Mouse (Mus musculus): ENCODE results near the gene Ercc2. TPM values are rescaled to one million over a fixed set of nuclear protein-coding genes. Genes with fewer than 3 reads are reported as not detected.

Ercc2 gene
- polyA plus RNA-seq, 1 experiment from 2014 or later: 7.1 TPM

- H3K27me3 ChIP-seq (ENCODE audit: control insufficient read depth, insufficient read depth, low read length): peaks cover 2% of the 10 kb centered on the region; the same call in 1 of the 2 replicates
- no peaks in the 10 kb centered on the region for H3K9me3 ChIP-seq (replicated peaks; ENCODE audit: control insufficient read depth, low read length)
- H3K9ac ChIP-seq (replicated peaks; ENCODE audit: low read length): peak overlapping the region; percentile 61
- under 1% methylated on average over 41 of the region's 41 CpGs for WGBS
- DNase-seq (ENCODE audit: low spot score) (no peak), ATAC-seq (replicated peaks; ENCODE audit: insufficient number of reproducible peaks, low FRiP score, low TSS enrichment, low read depth) (no peak)
- peak overlapping the region; percentile 93 for H3K4me2 ChIP-seq (ENCODE audit: low read depth, low read length)
- no peaks in the 10 kb centered on the region; the same call in 1 of the 2 replicates for H3K4me1 ChIP-seq (ENCODE audit: control insufficient read depth, insufficient read depth, low read length)
- H3K27ac ChIP-seq (replicated peaks; ENCODE audit: low read depth, low read length): no peak overlapping the region
- H3K4me3 ChIP-seq (ENCODE audit: low read depth, low read length): peak overlapping the region; percentile 47
- H3K36me3 ChIP-seq (replicated peaks; ENCODE audit: control insufficient read depth, insufficient read depth, low read depth, low read length): no peaks in the 10 kb centered on the region
These were observed 39.9 kb upstream of the Ercc2 start for GRCm38 (mm10) chr7:19341761-19342409.

- no peak overlapping the region for H3K27ac ChIP-seq (replicated peaks; ENCODE audit: low read depth, low read length)
These were observed 39.3 kb upstream of the Ercc2 start for GRCm38 (mm10) chr7:19342481-19343027.

GRCm38 (mm10) chr7:19343210-19343808, 38.5 kb upstream of the Ercc2 start:
- Histone ChIP-seq H3K9ac (replicated peaks; ENCODE audit: low read length) (no peak overlapping the region), H3K36me3 (replicated peaks; ENCODE audit: control insufficient read depth, insufficient read depth, low read depth, low read length) (no peaks in the 10 kb centered on the region), H3K4me2 (ENCODE audit: low read depth, low read length) (0 out of 2 replicates have a peak overlapping the region, but pooled peaks have one; percentile 5), H3K27ac (replicated peaks; ENCODE audit: low read depth, low read length) (no peak overlapping the region), H3K4me1 (ENCODE audit: control insufficient read depth, insufficient read depth, low read length) (no peaks in the 10 kb centered on the region; the same call in 1 of the 2 replicates), H3K9me3 (replicated peaks; ENCODE audit: control insufficient read depth, low read length) (no peaks in the 10 kb centered on the region), H3K27me3 (ENCODE audit: control insufficient read depth, insufficient read depth, low read length) (peaks cover 2% of the 10 kb centered on the region; the same call in 1 of the 2 replicates), H3K4me3 (ENCODE audit: low read depth, low read length) (no peak overlapping the region)
- ATAC-seq (replicated peaks; ENCODE audit: insufficient number of reproducible peaks, low FRiP score, low TSS enrichment, low read depth) (no peak), DNase-seq (ENCODE audit: low spot score) (peak; percentile 89)
- 2% methylated on average over 11 of the region's 11 CpGs for WGBS

More at GRCm38 (mm10) chr7:19342481-19343027, 39.3 kb upstream of the Ercc2 start:
- DNase-seq (ENCODE audit: low spot score) (peak; percentile 92), ATAC-seq (replicated peaks; ENCODE audit: insufficient number of reproducible peaks, low FRiP score, low TSS enrichment, low read depth) (no peak)
- no peaks in the 10 kb centered on the region for H3K36me3 ChIP-seq (replicated peaks; ENCODE audit: control insufficient read depth, insufficient read depth, low read depth, low read length)
- no peak overlapping the region; the same call in 1 of the 2 replicates for H3K9ac ChIP-seq (replicated peaks; ENCODE audit: low read length)
- no peaks in the 10 kb centered on the region for H3K9me3 ChIP-seq (replicated peaks; ENCODE audit: control insufficient read depth, low read length)
- H3K4me2 ChIP-seq (ENCODE audit: low read depth, low read length): peak overlapping the region; percentile 93
- WGBS: under 1% methylated on average over 27 of the region's 27 CpGs
- no peaks in the 10 kb centered on the region; the same call in 1 of the 2 replicates for H3K4me1 ChIP-seq (ENCODE audit: control insufficient read depth, insufficient read depth, low read length)
- H3K27me3 ChIP-seq (ENCODE audit: control insufficient read depth, insufficient read depth, low read length): peaks cover 2% of the 10 kb centered on the region; the same call in 1 of the 2 replicates
- peak overlapping the region; percentile 47 for H3K4me3 ChIP-seq (ENCODE audit: low read depth, low read length)

- no peaks in the 10 kb centered on the region for H3K9me3 ChIP-seq (replicated peaks; ENCODE audit: control insufficient read depth, low read length)
- WGBS: 27% methylated on average over 12 of the region's 12 CpGs
- DNase-seq (ENCODE audit: low spot score) (no peak), ATAC-seq (replicated peaks; ENCODE audit: insufficient number of reproducible peaks, low FRiP score, low TSS enrichment, low read depth) (no peak)
- H3K36me3 ChIP-seq (replicated peaks; ENCODE audit: control insufficient read depth, insufficient read depth, low read depth, low read length): no peaks in the 10 kb centered on the region
- peak within 1 kb of the TSS; percentile 74 for H3K9ac ChIP-seq (replicated peaks; ENCODE audit: low read length)
- peak within 1 kb of the TSS; percentile 67 for H3K4me3 ChIP-seq (ENCODE audit: low read depth, low read length)
- H3K4me1 ChIP-seq (ENCODE audit: control insufficient read depth, insufficient read depth, low read length): no peaks in the 10 kb centered on the region; the same call in 1 of the 2 replicates
- H3K27me3 ChIP-seq (ENCODE audit: control insufficient read depth, insufficient read depth, low read length): peaks cover 2% of the 10 kb centered on the region; the same call in 1 of the 2 replicates
- peak within 1 kb of the TSS; percentile 60 for H3K4me2 ChIP-seq (ENCODE audit: low read depth, low read length)
- peak within 1 kb of the TSS; percentile 78 for H3K27ac ChIP-seq (replicated peaks; ENCODE audit: low read depth, low read length)
These were observed 37.5 kb upstream of the Ercc2 start, which contains the start of gene Ercc1 for GRCm38 (mm10) chr7:19344237-19344847. TSS of gene Ercc1 (plus strand) at chr7:19344778.

GRCm38 (mm10) chr7:19344938-19345471, 36.8 kb upstream of the Ercc2 start:
- Histone ChIP-seq H3K4me3 (ENCODE audit: low read depth, low read length) (peak overlapping the region; percentile 67), H3K9ac (replicated peaks; ENCODE audit: low read length) (peak overlapping the region; percentile 74), H3K4me2 (ENCODE audit: low read depth, low read length) (peak overlapping the region; percentile 60), H3K36me3 (replicated peaks; ENCODE audit: control insufficient read depth, insufficient read depth, low read depth, low read length) (no peaks in the 10 kb centered on the region), H3K9me3 (replicated peaks; ENCODE audit: control insufficient read depth, low read length) (no peaks in the 10 kb centered on the region), H3K4me1 (ENCODE audit: control insufficient read depth, insufficient read depth, low read length) (no peaks in the 10 kb centered on the region; the same call in 1 of the 2 replicates), H3K27ac (replicated peaks; ENCODE audit: low read depth, low read length) (peak overlapping the region; percentile 78), H3K27me3 (ENCODE audit: control insufficient read depth, insufficient read depth, low read length) (peaks cover 2% of the 10 kb centered on the region; the same call in 1 of the 2 replicates)
- ATAC-seq (replicated peaks; ENCODE audit: insufficient number of reproducible peaks, low FRiP score, low TSS enrichment, low read depth) (peak; percentile 90), DNase-seq (ENCODE audit: low spot score) (peak; percentile 99)
- WGBS: under 1% methylated on average over 31 of the region's 31 CpGs

GRCm38 (mm10) chr7:19349188-19349915, 32.5 kb upstream of the Ercc2 start:
- H3K4me1 ChIP-seq (ENCODE audit: control insufficient read depth, insufficient read depth, low read length): no peaks in the 10 kb centered on the region
- H3K9ac ChIP-seq (replicated peaks; ENCODE audit: low read length): no peak overlapping the region
- ATAC-seq (replicated peaks; ENCODE audit: insufficient number of reproducible peaks, low FRiP score, low TSS enrichment, low read depth) (no peak), DNase-seq (ENCODE audit: low spot score) (no peak)
- H3K27ac ChIP-seq (replicated peaks; ENCODE audit: low read depth, low read length): no peak overlapping the region
- no peaks in the 10 kb centered on the region for H3K27me3 ChIP-seq (ENCODE audit: control insufficient read depth, insufficient read depth, low read length)
- H3K36me3 ChIP-seq (replicated peaks; ENCODE audit: control insufficient read depth, insufficient read depth, low read depth, low read length): peaks cover 6% of the 10 kb centered on the region
- no peak overlapping the region for H3K4me2 ChIP-seq (ENCODE audit: low read depth, low read length)
- no peak overlapping the region for H3K4me3 ChIP-seq (ENCODE audit: low read depth, low read length)
- WGBS: 86% methylated on average over 13 of the region's 13 CpGs
- H3K9me3 ChIP-seq (replicated peaks; ENCODE audit: control insufficient read depth, low read length): no peaks in the 10 kb centered on the region

GRCm38 (mm10) chr7:19350221-19350620, 31.6 kb upstream of the Ercc2 start:
- ATAC-seq (replicated peaks; ENCODE audit: insufficient number of reproducible peaks, low FRiP score, low TSS enrichment, low read depth) (no peak), DNase-seq (ENCODE audit: low spot score) (no peak)
- Histone ChIP-seq H3K9ac (replicated peaks; ENCODE audit: low read length) (no peak overlapping the region), H3K4me1 (ENCODE audit: control insufficient read depth, insufficient read depth, low read length) (no peaks in the 10 kb centered on the region), H3K36me3 (replicated peaks; ENCODE audit: control insufficient read depth, insufficient read depth, low read depth, low read length) (peaks cover 6% of the 10 kb centered on the region), H3K9me3 (replicated peaks; ENCODE audit: control insufficient read depth, low read length) (no peaks in the 10 kb centered on the region), H3K4me3 (ENCODE audit: low read depth, low read length) (no peak overlapping the region), H3K27ac (replicated peaks; ENCODE audit: low read depth, low read length) (no peak overlapping the region), H3K27me3 (ENCODE audit: control insufficient read depth, insufficient read depth, low read length) (no peaks in the 10 kb centered on the region), H3K4me2 (ENCODE audit: low read depth, low read length) (no peak overlapping the region)
- 94% methylated on average over 8 of the region's 8 CpGs for WGBS
